Mouse (Mus musculus) neural tube, embryonic 14.5 days (tissue): ENCODE data around the gene Pex1. TPM values are rescaled to one million over a fixed set of nuclear protein-coding genes. Genes with fewer than 3 reads are reported as not detected.

Experiments used
- ATAC-seq: fragments of 200-750 bp; cut with Nextera tagmentation; 2 replicates; pipeline ENCODE4 v1.8.0; 2017; ENCODE audit warnings: low read depth, mild to moderate bottlenecking, moderate TSS enrichment, moderate library complexity
- H3K27ac ChIP-seq: fragments of 300-500 bp; sonication (generic); 2 replicates; pipeline ENCODE4 v1.5.1; 2014; ENCODE audit warnings: low read depth, mild to moderate bottlenecking, control low read depth, low read length, moderate library complexity, mixed read lengths
- H3K27me3 ChIP-seq: fragments of 300-500 bp; sonication (generic); 2 replicates; pipeline ENCODE4 v1.6.1; 2014; ENCODE audit warnings: low read length; ENCODE audit not compliant: control insufficient read depth, insufficient read depth
- H3K36me3 ChIP-seq: fragments of 300-500 bp; sonication (generic); 2 replicates; pipeline ENCODE4 v1.6.1; 2014; ENCODE audit warnings: low read length, mixed read lengths; ENCODE audit not compliant: control insufficient read depth, insufficient read depth
- H3K4me1 ChIP-seq: fragments of 300-500 bp; sonication (generic); 2 replicates; pipeline ENCODE4 v1.6.1; 2014; ENCODE audit warnings: low read length; ENCODE audit not compliant: control insufficient read depth, insufficient read depth
- H3K4me2 ChIP-seq: fragments of 300-500 bp; sonication (generic); 2 replicates; pipeline ENCODE4 v1.6.1; 2014; ENCODE audit warnings: mild to moderate bottlenecking, low read depth, low read length, control low read depth
- H3K4me3 ChIP-seq: fragments of 300-500 bp; sonication (generic); 2 replicates; pipeline ENCODE4 v1.5.1; 2014; ENCODE audit warnings: low read depth, low read length, control low read depth, mixed read lengths
- H3K9ac ChIP-seq: fragments of 300-500 bp; sonication (generic); replicated peaks from 2 replicates; pipeline ENCODE4 v1.6.1; 2014; ENCODE audit warnings: low read depth, mild to moderate bottlenecking, control low read depth, low read length, mixed read lengths
- H3K9me3 ChIP-seq: fragments of 300-500 bp; sonication (generic); 2 replicates; pipeline ENCODE4 v1.6.1; 2016; ENCODE audit warnings: low read length; ENCODE audit not compliant: control insufficient read depth
- WGBS: fragments of 180-500 bp; shearing (Covaris S2); extraction: QIAGEN DNeasy Blood & Tissue Kit; methylation state at CpG from one replicate; pipeline ENCODE4 v1.1.7; 2014; 5-methylcytosine and 5-hydroxymethylcytosine counted together
- polyA plus RNA-seq: library from polyadenylated mRNA; unstranded; fragments of >200 nt; fragmentation: Nextera tagmentation; extraction: Ambion mirVana; gene quantifications from 2 replicates; pipeline ENCODE4 v1.2.1, GENCODE M21; 2014

Pex1 gene
- 23.5 and 25.5 TPM in 2 replicates for polyA plus RNA-seq

DNA sequence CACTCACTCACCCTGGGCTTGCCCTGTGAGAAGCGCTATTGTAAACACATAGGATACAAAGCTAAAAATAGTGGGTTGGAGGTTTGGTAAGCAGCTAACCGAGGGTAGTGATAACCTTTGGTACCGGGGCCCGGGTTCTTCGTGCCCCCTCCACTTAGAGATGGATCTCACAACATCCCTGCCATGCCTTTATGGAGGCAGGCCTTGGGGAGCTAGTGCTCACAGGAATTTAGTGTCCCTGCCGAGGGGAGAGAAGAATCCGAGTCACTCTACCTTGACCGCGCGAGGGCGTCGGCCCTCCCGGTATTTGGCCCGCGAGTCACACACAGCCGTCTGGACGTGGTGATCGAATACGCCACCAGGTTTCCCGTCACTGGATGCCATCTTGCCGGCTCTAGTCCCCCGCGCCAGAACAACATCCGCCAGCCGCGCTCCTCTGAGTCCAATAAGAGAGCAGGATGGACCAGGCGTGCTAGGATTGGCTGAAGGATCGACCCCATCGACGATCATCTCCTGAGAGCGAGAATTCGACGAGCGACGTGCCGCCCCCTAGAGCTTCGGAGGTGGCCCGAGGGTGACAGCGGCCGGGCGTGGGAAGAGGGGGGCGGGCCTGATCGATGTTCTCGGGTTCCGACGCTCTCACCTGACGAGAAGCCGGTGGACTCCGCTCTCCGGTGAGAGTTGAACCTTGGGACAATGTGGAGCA is at the start of gene Pex1:
TSS of gene Pex1 (plus strand) at position 374 of the 706 bp plus-strand sequence.
- Histone ChIP-seq H3K36me3 (peaks cover 6% of the 10 kb centered on the region), H3K4me2 (peak within 1 kb of the TSS; percentile 80), H3K9ac (peak within 1 kb of the TSS; percentile 78), H3K4me3 (peak within 1 kb of the TSS; percentile 68), H3K27ac (peak within 1 kb of the TSS; percentile 80), H3K4me1 (peaks cover 9% of the 10 kb centered on the region; the same call in 1 of the 2 replicates), H3K9me3 (no peaks in the 10 kb centered on the region), H3K27me3 (no peaks in the 10 kb centered on the region)
- ATAC-seq, result peak; percentile 98
- under 1% methylated on average over 50 of the region's 50 CpGs for WGBS

- no peak overlapping the region for H3K4me2 ChIP-seq
- no peaks in the 10 kb centered on the region for H3K27me3 ChIP-seq
- 100% methylated on average over 1 of the region's 1 CpGs for WGBS
- no peaks in the 10 kb centered on the region for H3K9me3 ChIP-seq
- H3K36me3 ChIP-seq, result no peaks in the 10 kb centered on the region
- peaks cover 8% of the 10 kb centered on the region; the same call in 1 of the 2 replicates for H3K4me1 ChIP-seq
- no peak overlapping the region for H3K9ac ChIP-seq
- no peak overlapping the region for H3K4me3 ChIP-seq
- H3K27ac ChIP-seq, result no peak overlapping the region
- no peak for ATAC-seq
Measured at GRCm38 (mm10) chr5:3546226-3546625, 49.6 kb upstream of the Pex1 start.

GRCm38 (mm10) chr5:3551481-3551880 is 44.4 kb upstream of the Pex1 start:
- 96% methylated on average over 1 of the region's 1 CpGs for WGBS

GRCm38 (mm10) chr5:3554198-3554597 is 41.7 kb upstream of the Pex1 start:
- Histone ChIP-seq H3K4me3 (no peak overlapping the region), H3K4me1 (no peaks in the 10 kb centered on the region), H3K4me2 (no peak overlapping the region), H3K9me3 (no peaks in the 10 kb centered on the region), H3K27ac (no peak overlapping the region), H3K9ac (no peak overlapping the region), H3K36me3 (peaks cover 14% of the 10 kb centered on the region), H3K27me3 (no peaks in the 10 kb centered on the region)
- WGBS, result 91% methylated on average over 2 of the region's 2 CpGs
- no peak for ATAC-seq

More at GRCm38 (mm10) chr5:3551481-3551880, 44.4 kb upstream of the Pex1 start:
- Histone ChIP-seq H3K27ac (no peak overlapping the region), H3K27me3 (no peaks in the 10 kb centered on the region), H3K9me3 (no peaks in the 10 kb centered on the region), H3K4me2 (no peak overlapping the region), H3K4me1 (no peaks in the 10 kb centered on the region), H3K36me3 (peaks cover 5% of the 10 kb centered on the region; the same call in 1 of the 2 replicates), H3K4me3 (no peak overlapping the region), H3K9ac (no peak overlapping the region)
- no peak for ATAC-seq

DNA sequence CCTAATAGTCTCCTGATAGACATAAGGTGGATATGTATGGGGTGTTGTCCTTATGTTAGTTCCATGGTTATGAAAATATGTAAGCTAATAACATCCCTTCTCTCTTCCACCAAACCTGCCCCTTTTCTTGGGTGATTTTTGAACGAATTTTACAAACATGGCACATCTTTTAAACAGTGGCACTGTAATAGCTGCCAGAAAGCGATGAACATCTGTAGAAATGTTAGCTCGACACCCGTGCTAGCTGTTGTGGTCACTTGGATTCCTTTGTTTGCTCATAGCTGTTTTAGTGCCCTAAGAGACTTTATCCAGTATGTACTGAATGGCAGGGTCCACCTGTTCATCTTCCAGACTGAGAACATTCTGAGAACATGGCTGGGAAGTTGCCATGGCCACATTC is 24.6 kb upstream of the Pex1 start, which contains the start of gene 1700109H08Rik:
TSS of gene 1700109H08Rik (plus strand) at position 301 of the 400 bp plus-strand sequence.
- Histone ChIP-seq H3K36me3 (peaks cover 51% of the 10 kb centered on the region), H3K4me2 (no peak within 1 kb of the TSS), H3K9ac (no peak within 1 kb of the TSS), H3K27me3 (no peaks in the 10 kb centered on the region), H3K27ac (no peak within 1 kb of the TSS), H3K4me1 (no peaks in the 10 kb centered on the region), H3K4me3 (no peak within 1 kb of the TSS), H3K9me3 (no peaks in the 10 kb centered on the region)
- no peak for ATAC-seq
- 96% methylated on average over 4 of the region's 4 CpGs for WGBS

DNA sequence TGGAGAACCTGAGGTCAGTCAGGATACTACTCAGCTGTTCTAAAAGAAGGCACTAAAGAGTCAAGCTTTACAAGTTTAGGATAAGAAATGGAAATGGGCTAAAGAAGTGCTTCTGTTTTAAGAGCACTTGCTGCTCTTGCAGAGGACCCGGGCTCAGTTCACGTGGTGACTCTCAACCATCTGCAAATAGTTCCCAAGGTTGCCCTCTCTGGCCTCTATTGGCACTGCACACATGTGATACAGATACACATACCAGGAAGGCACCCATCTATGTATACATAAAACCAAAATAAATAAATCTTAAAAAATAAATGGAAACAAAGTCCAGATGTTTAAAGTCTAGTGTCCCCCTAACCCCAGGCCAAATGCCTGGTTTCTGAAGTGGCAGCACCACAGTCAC is 21.0 kb upstream of the Pex1 start:
- 98% methylated on average over 2 of the region's 2 CpGs for WGBS
- ATAC-seq, result no peak
- H3K4me2 ChIP-seq, result no peak overlapping the region

DNA sequence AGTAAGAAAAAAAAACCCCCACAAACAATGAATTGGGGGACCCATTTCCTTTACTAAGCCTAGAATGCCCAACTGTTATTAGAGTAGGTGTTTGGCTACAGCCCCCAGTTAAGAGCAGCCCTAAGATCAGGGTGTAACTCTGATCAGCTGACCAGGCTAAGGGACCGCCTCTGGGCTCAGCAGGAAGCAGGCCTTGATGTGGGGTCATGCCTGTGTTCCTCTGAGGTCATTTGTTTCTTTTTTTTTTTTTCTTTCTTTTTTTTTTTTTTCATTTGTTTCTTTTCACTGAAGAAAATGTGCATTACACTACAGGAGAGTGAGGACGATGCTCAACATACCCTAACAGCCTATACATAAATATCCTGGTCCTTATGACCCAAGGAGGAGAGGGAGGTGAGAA is 17.9 kb upstream of the Pex1 start:
- ATAC-seq, result no peak
- H3K9ac ChIP-seq, result no peak overlapping the region
- no peak overlapping the region for H3K4me3 ChIP-seq
- no peak overlapping the region for H3K4me2 ChIP-seq
- no peaks in the 10 kb centered on the region for H3K4me1 ChIP-seq
- 93% methylated on average over 2 of the region's 2 CpGs for WGBS
- peaks cover 59% of the 10 kb centered on the region for H3K36me3 ChIP-seq
- no peaks in the 10 kb centered on the region for H3K27me3 ChIP-seq
- no peaks in the 10 kb centered on the region for H3K9me3 ChIP-seq
- H3K27ac ChIP-seq, result no peak overlapping the region

More for the DNA sequence above, 21.0 kb upstream of the Pex1 start:
- Histone ChIP-seq H3K27ac (no peak overlapping the region), H3K9ac (no peak overlapping the region), H3K27me3 (no peaks in the 10 kb centered on the region), H3K36me3 (peaks cover 65% of the 10 kb centered on the region), H3K9me3 (no peaks in the 10 kb centered on the region), H3K4me1 (no peaks in the 10 kb centered on the region), H3K4me3 (no peak overlapping the region)

- WGBS, result 95% methylated on average over 7 of the region's 7 CpGs
- H3K27ac ChIP-seq, result no peak overlapping the region
- no peak for ATAC-seq
- H3K4me2 ChIP-seq, result no peak overlapping the region
- H3K27me3 ChIP-seq, result no peaks in the 10 kb centered on the region
- H3K9me3 ChIP-seq, result no peaks in the 10 kb centered on the region
- no peak overlapping the region for H3K4me3 ChIP-seq
- peaks cover 59% of the 10 kb centered on the region for H3K36me3 ChIP-seq
- no peaks in the 10 kb centered on the region for H3K4me1 ChIP-seq
- no peak overlapping the region for H3K9ac ChIP-seq
Measured at GRCm38 (mm10) chr5:3579066-3579465, 16.8 kb upstream of the Pex1 start.

GRCm38 (mm10) chr5:3596399-3596766 is 517 bp downstream of the Pex1 start, which contains the start of gene Rbm48:
Rbm48 (minus strand) TSS chr5:3596585.
- H3K9ac ChIP-seq, result peak within 1 kb of the TSS; percentile 78
- ATAC-seq, result peak; percentile 90
- no peaks in the 10 kb centered on the region for H3K27me3 ChIP-seq
- WGBS, result 0% methylated on average over 31 of the region's 31 CpGs
- H3K36me3 ChIP-seq, result peaks cover under 1% of the 10 kb centered on the region
- peak within 1 kb of the TSS; percentile 68 for H3K4me3 ChIP-seq
- peak within 1 kb of the TSS; percentile 80 for H3K4me2 ChIP-seq
- H3K27ac ChIP-seq, result peak within 1 kb of the TSS; percentile 80
- H3K4me1 ChIP-seq, result peaks cover 9% of the 10 kb centered on the region; the same call in 1 of the 2 replicates
- no peaks in the 10 kb centered on the region for H3K9me3 ChIP-seq
